Mouse (Mus musculus): ENCODE measurements at regions not wholly inside any gene's neighbourhood (a gene's known extent, or its start where the extent isn't known, plus 50 kb on each side); places are given as distances from the start of the nearest gene placed in this dataset.

- TF ChIP-seq CTCF (IDR thresholded peaks at IDR 0.05; ENCODE audit: low read depth) (no peak), EP300 (IDR thresholded peaks at IDR 0.05; ENCODE audit: low read depth) (no peak)
Observed at GRCm38 (mm10) chr9:41360356-41360755, 198.9 kb upstream of the Ubash3b start.
